Mouse (Mus musculus) layer of hippocampus, adult 2 months (tissue): ENCODE measurements around the gene Aloxe3. TPM values are rescaled to one million over a fixed set of nuclear protein-coding genes. Genes with fewer than 3 reads are reported as not detected.

Experiments used
- DNase-seq, 2 experiments: peaks; one replicate each; pipeline ENCODE4 v3.0.0; 2022; ENCODE audit warnings: low spot score in 2 of 2
- H3K27ac ChIP-seq: fragments of 200-600 bp; 2 replicates; pipeline ENCODE4 v1.8.1; 2022
- H3K4me3 ChIP-seq: fragments of 200-600 bp; 2 replicates; pipeline ENCODE4 v1.8.1; 2022; ENCODE audit warnings: mild to moderate bottlenecking
- CTCF ChIP-seq: fragments of 200-600 bp; conservative IDR thresholded peaks from 2 replicates; pipeline ENCODE4 v1.8.1; 2022; ENCODE audit warnings: antibody characterized with exemption, mild to moderate bottlenecking, moderate library complexity
- total RNA-seq, 2 experiments: library from RNA; stranded (reverse); gene quantifications; 2 replicates each; pipeline ENCODE4 v1.2.3; 2021

Aloxe3 gene
- total RNA-seq, 2 experiments from 2014 or later, result 7.8 to 11.1 TPM

GRCm38 (mm10) chr11:69125041-69125851, 450 bp upstream of the Aloxe3 start:
- peak; percentile 84 for TF ChIP-seq CTCF
- peak; percentile 82 to 83 for DNase-seq
- Histone ChIP-seq H3K27ac (peak overlapping the region; percentile 90), H3K4me3 (peak overlapping the region; percentile 72)

GRCm38 (mm10) chr11:69125919-69126705, 416 bp downstream of the Aloxe3 start:
- H3K4me3 ChIP-seq, result peak overlapping the region; percentile 72
- no peak for DNase-seq
- no peak for TF ChIP-seq CTCF
- peak overlapping the region; percentile 90 for H3K27ac ChIP-seq

GRCm38 (mm10) chr11:69126706-69127095, 1.0 kb downstream of the Aloxe3 start:
- DNase-seq, result no peak
- Histone ChIP-seq H3K27ac (peak overlapping the region; percentile 90; the same call in 1 of the 2 replicates), H3K4me3 (no peak overlapping the region; the same call in 1 of the 2 replicates)
- TF ChIP-seq CTCF, result no peak

GRCm38 (mm10) chr11:69128426-69129122, 2.9 kb downstream of the Aloxe3 start:
- no peak for TF ChIP-seq CTCF

GRCm38 (mm10) chr11:69133566-69133922, 7.8 kb downstream of the Aloxe3 start:
- H3K4me3 ChIP-seq, result peak overlapping the region; percentile 62
- DNase-seq, result no peak
- H3K27ac ChIP-seq, result peak overlapping the region; percentile 85
- no peak for TF ChIP-seq CTCF

More at GRCm38 (mm10) chr11:69128426-69129122, 2.9 kb downstream of the Aloxe3 start:
- Histone ChIP-seq H3K27ac (no peak overlapping the region), H3K4me3 (no peak overlapping the region)
- no peak for DNase-seq

- DNase-seq, result peak; percentile 85 to 89
- Histone ChIP-seq H3K4me3 (peak overlapping the region; percentile 62), H3K27ac (peak overlapping the region; percentile 85)
- peak; percentile 72 for TF ChIP-seq CTCF
Observed at GRCm38 (mm10) chr11:69133923-69134621, 8.4 kb downstream of the Aloxe3 start.

GRCm38 (mm10) chr11:69134622-69134968, 8.9 kb downstream of the Aloxe3 start:
- peak overlapping the region; percentile 85 for H3K27ac ChIP-seq
- DNase-seq, result no peak
- no peak for TF ChIP-seq CTCF
- peak overlapping the region; percentile 62 for H3K4me3 ChIP-seq

- Histone ChIP-seq H3K27ac (no peak overlapping the region), H3K4me3 (no peak overlapping the region)
- no peak for TF ChIP-seq CTCF
- no peak for DNase-seq
Observed at GRCm38 (mm10) chr11:69135361-69135760, 9.7 kb downstream of the Aloxe3 start.

GRCm38 (mm10) chr11:69147546-69147945, 21.9 kb downstream of the Aloxe3 start:
- TF ChIP-seq CTCF, result no peak
- peak; percentile 50 to 59 for DNase-seq
- H3K4me3 ChIP-seq, result no peak overlapping the region
- peak overlapping the region; percentile 71; the same call in 1 of the 2 replicates for H3K27ac ChIP-seq

- DNase-seq, result no peak
- Histone ChIP-seq H3K27ac (no peak overlapping the region; the same call in 1 of the 2 replicates), H3K4me3 (no peak overlapping the region)
- TF ChIP-seq CTCF, result no peak
Observed at GRCm38 (mm10) chr11:69148451-69148960, 22.8 kb downstream of the Aloxe3 start.

- TF ChIP-seq CTCF, result no peak
- DNase-seq, result no peak
- H3K4me3 ChIP-seq, result no peak overlapping the region
- H3K27ac ChIP-seq, result peak overlapping the region; percentile 24; the same call in 1 of the 2 replicates
Observed at GRCm38 (mm10) chr11:69149728-69150127, 24.0 kb downstream of the Aloxe3 start.

- Histone ChIP-seq H3K4me3 (peak overlapping the region; percentile 43), H3K27ac (peak overlapping the region; percentile 61)
- peak; percentile 82 for TF ChIP-seq CTCF
- DNase-seq, result peak in 1 of 2 experiments; percentile 70
Observed at GRCm38 (mm10) chr11:69150444-69150843, 24.7 kb downstream of the Aloxe3 start.
